ENCODE assay signal across 9 mouse cellular contexts in the genomic region with DNA sequence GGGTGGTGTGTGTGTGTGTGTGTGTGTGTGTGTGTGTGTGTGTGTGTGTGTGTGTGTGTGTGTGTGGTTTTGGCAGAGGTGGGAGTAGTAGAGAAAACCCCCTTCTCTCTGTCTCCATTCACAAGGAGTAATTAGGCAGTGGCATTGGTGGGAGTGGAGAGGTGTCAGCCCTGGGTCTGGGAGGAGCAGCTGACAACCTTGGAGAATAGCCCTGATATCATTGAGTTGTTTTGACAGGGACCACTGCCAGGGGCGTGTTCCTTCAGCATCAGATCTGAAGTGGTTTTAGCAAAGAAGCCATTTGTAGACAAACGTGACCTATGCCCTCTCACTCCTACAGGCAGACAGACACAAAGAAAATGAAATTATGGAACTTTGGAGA. TPM values are rescaled to one million over a fixed set of nuclear protein-coding genes. Genes with fewer than 3 reads are reported as not detected.
DNase-seq lines count a peak whose midpoint lies in the region; ATAC-seq lines count a peak whose summit lies in the region.
"Had no signal": no experiment of that assay in that cellular context is flagged by ENCODE, and none has a peak within 500 bp of the region (broad histone marks: within the 10 kb centered on the region; RNA-seq: fewer than 3 reads in every experiment).

No protein-coding gene starts in this region.

- no peaks in the 10 kb centered on the region for H3K9me3 ChIP-seq in kidney, embryonic 16.5 days (ENCODE audit: low read length)
- H3K9me3 ChIP-seq in embryonic facial prominence, embryonic 13.5 days: no peaks in the 10 kb centered on the region
- no peaks in the 10 kb centered on the region for H3K9me3 ChIP-seq in limb, embryonic 10.5 days (replicated peaks)

- H3K9ac ChIP-seq in kidney, embryonic 16.5 days (replicated peaks; ENCODE audit: low read length): no peak overlapping the region
- H3K9ac ChIP-seq in embryonic facial prominence, embryonic 13.5 days: no peak overlapping the region

- WGBS in kidney, embryonic 16.5 days: 63% methylated on average over 2 of the region's 2 CpGs
- WGBS in embryonic facial prominence, embryonic 13.5 days: 66% methylated on average over 2 of the region's 2 CpGs
- WGBS in limb, embryonic 10.5 days: 87% methylated on average over 2 of the region's 2 CpGs

- no peak for DNase-seq in kidney, adult 18-20 months
- no peak for DNase-seq in limb, embryonic 10.5 days (ENCODE audit: low spot score)
- no peak for DNase-seq in frontal cortex, postnatal 10 days (ENCODE audit: low spot score in 2 of 2)
- DNase-seq in c-Kit-positive CD71-positive TER-119-positive erythroid progenitor cells, embryonic 14.5 days (ENCODE audit: low spot score): no peak
- DNase-seq in adrenal gland, adult 8-10 months: no peak

- peaks cover 32% of the 10 kb centered on the region for H3K4me1 ChIP-seq in kidney, embryonic 16.5 days (ENCODE audit: insufficient read depth, low read length)
- H3K4me1 ChIP-seq in brown adipose tissue, adult 24 weeks (ENCODE audit: control insufficient read depth, insufficient read depth, insufficient read length, low read length): peaks cover 32% of the 10 kb centered on the region
- peaks cover 31% of the 10 kb centered on the region for H3K4me1 ChIP-seq in embryonic facial prominence, embryonic 13.5 days
- H3K4me1 ChIP-seq in limb, embryonic 10.5 days: peaks cover 52% of the 10 kb centered on the region

- peak overlapping the region; percentile 68; the same call in 1 of the 2 replicates for H3K4me3 ChIP-seq in kidney, embryonic 16.5 days (ENCODE audit: low read length)
- H3K4me3 ChIP-seq in brown adipose tissue, adult 24 weeks (ENCODE audit: insufficient read depth, low read depth, low read length): peak overlapping the region; percentile 69
- H3K4me3 ChIP-seq in embryonic facial prominence, embryonic 13.5 days: peak overlapping the region; percentile 71
- peak overlapping the region; percentile 84; the same call in 1 of the 2 replicates for H3K4me3 ChIP-seq in limb, embryonic 10.5 days

- H3K4me2 ChIP-seq in kidney, embryonic 16.5 days (replicated peaks; ENCODE audit: low read depth, low read length): peak overlapping the region; percentile 90
- H3K4me2 ChIP-seq in embryonic facial prominence, embryonic 13.5 days: peak overlapping the region; percentile 91

- peaks cover 8% of the 10 kb centered on the region; the same call in 1 of the 2 replicates for H3K27me3 ChIP-seq in kidney, embryonic 16.5 days (ENCODE audit: insufficient read depth, low read length)
- H3K27me3 ChIP-seq in embryonic facial prominence, embryonic 13.5 days: no peaks in the 10 kb centered on the region
- peaks cover 9% of the 10 kb centered on the region for H3K27me3 ChIP-seq in limb, embryonic 10.5 days (ENCODE audit: low read depth, poor library complexity, severe bottlenecking)

- no peak overlapping the region for H3K27ac ChIP-seq in kidney, embryonic 16.5 days (ENCODE audit: low read length)
- H3K27ac ChIP-seq in brown adipose tissue, adult 24 weeks (replicated peaks; ENCODE audit: low read depth, low read length): peak overlapping the region; percentile 90
- peak overlapping the region; percentile 60; the same call in 1 of the 2 replicates for H3K27ac ChIP-seq in embryonic facial prominence, embryonic 13.5 days
- no peak overlapping the region for H3K27ac ChIP-seq in limb, embryonic 10.5 days

- no peak for ATAC-seq in kidney, embryonic 16.5 days (ENCODE audit: low FRiP score, low TSS enrichment)
- no peak for ATAC-seq in embryonic facial prominence, embryonic 13.5 days (ENCODE audit: insufficient number of reproducible peaks, insufficient read depth, low FRiP score, low TSS enrichment, low read depth)

- H3K36me3 ChIP-seq in kidney, embryonic 16.5 days (ENCODE audit: insufficient read depth, low read length): 0 out of 2 replicates have a peak, but pooled peaks cover 2% of the 10 kb centered on the region
- H3K36me3 ChIP-seq in embryonic facial prominence, embryonic 13.5 days: peaks cover 23% of the 10 kb centered on the region
- peaks cover 27% of the 10 kb centered on the region for H3K36me3 ChIP-seq in limb, embryonic 10.5 days

RNA-seq across cellular contexts. Expression of a gene that starts 3.3 kb away (rescaled TPM):
- 114 TPM in 2 replicates for polyA plus RNA-seq in kidney, embryonic 16.5 days (2015; fragmentation: Nextera tagmentation; extraction: Ambion mirVana)
- 63.4 and 130 TPM in 2 replicates for polyA plus RNA-seq in brown adipose tissue, adult 24 weeks (2012; ENCODE audit: insufficient read depth, insufficient read length, missing spikeins)
- 62.7 and 74.0 TPM in 2 replicates for polyA plus RNA-seq in embryonic facial prominence, embryonic 13.5 days (2015; fragmentation: Nextera tagmentation; extraction: Ambion mirVana)
- polyA plus RNA-seq in limb, embryonic 10.5 days (2016; fragmentation: Nextera tagmentation; extraction: Ambion mirVana): 28.9 and 43.5 TPM in 2 replicates
- 100 to 1,000 TPM; 495 to 753 (median 629) TPM for total RNA-seq in adrenal gland, adult 8-10 months (2022)
- total RNA-seq: MEL had no signal

Comparison
In these comparisons a context has a peak if more than half of its experiments do, and no peak if none do; other contexts are left out.
1. H3K27ac ChIP-seq: peak in brown adipose tissue, adult 24 weeks (single experiment) and embryonic facial prominence, embryonic 13.5 days (single experiment); none in kidney, embryonic 16.5 days (single experiment) and limb, embryonic 10.5 days (single experiment).
2. Peak in every context shown above with its lines, with median percentiles within 50 percentile points of each other: H3K4me3 ChIP-seq.